Mouse (Mus musculus): ENCODE results near the gene Kars.
A peak's percentile ranks its signal among the peaks of the same experiment; 100 is the strongest.

Gene Kars

GRCm38 (mm10) chr8:112010997-112011815 is at the start of gene Kars, which contains the start of gene Terf2ip:
Gene Kars, minus strand, starts transcription at chr8:112011323.
Gene Terf2ip, plus strand, starts transcription at chr8:112011398.
- peak; percentile 92 for DNase-seq (ENCODE audit: low spot score)

- DNase-seq (ENCODE audit: low spot score) = no peak
Observed at GRCm38 (mm10) chr8:112054456-112054855, 43.3 kb upstream of the Kars start.

GRCm38 (mm10) chr8:112051537-112051936 is 40.4 kb upstream of the Kars start:
- DNase-seq (ENCODE audit: low spot score) = no peak

- no peak for DNase-seq (ENCODE audit: low spot score)
Observed at GRCm38 (mm10) chr8:112049984-112050383, 38.9 kb upstream of the Kars start.

GRCm38 (mm10) chr8:112048293-112048692 is 37.2 kb upstream of the Kars start:
- DNase-seq (ENCODE audit: low spot score) = no peak

GRCm38 (mm10) chr8:112045896-112046295 is 34.8 kb upstream of the Kars start:
- peak; percentile 74 for DNase-seq (ENCODE audit: low spot score)

GRCm38 (mm10) chr8:112045182-112045581 is 34.1 kb upstream of the Kars start:
- no peak for DNase-seq (ENCODE audit: low spot score)

GRCm38 (mm10) chr8:112037521-112037920 is 26.4 kb upstream of the Kars start:
- no peak for DNase-seq (ENCODE audit: low spot score)

GRCm38 (mm10) chr8:112034603-112035002 is 23.5 kb upstream of the Kars start:
- no peak for DNase-seq (ENCODE audit: low spot score)

GRCm38 (mm10) chr8:112033071-112033470 is 21.9 kb upstream of the Kars start:
- no peak for DNase-seq (ENCODE audit: low spot score)

- DNase-seq (ENCODE audit: low spot score) = no peak
Observed at GRCm38 (mm10) chr8:112030663-112031062, 19.5 kb upstream of the Kars start.

- DNase-seq (ENCODE audit: low spot score) = no peak
Observed at GRCm38 (mm10) chr8:112029455-112029854, 18.3 kb upstream of the Kars start.

- DNase-seq (ENCODE audit: low spot score) = no peak
Observed at GRCm38 (mm10) chr8:112014936-112015335, 3.8 kb upstream of the Kars start, which contains the start of gene Gm6793. Gene Gm6793, minus strand, starts transcription at chr8:112015036.

GRCm38 (mm10) chr8:112011816-112012242 is 706 bp upstream of the Kars start:
- peak; percentile 41 for DNase-seq (ENCODE audit: low spot score)

- no peak for DNase-seq (ENCODE audit: low spot score)
Observed at GRCm38 (mm10) chr8:112009558-112009957, 1.6 kb downstream of the Kars start.

GRCm38 (mm10) chr8:112007669-112008068 is 3.5 kb downstream of the Kars start:
- DNase-seq (ENCODE audit: low spot score) = no peak

GRCm38 (mm10) chr8:112005601-112006000 is 5.5 kb downstream of the Kars start:
- no peak for DNase-seq (ENCODE audit: low spot score)

- DNase-seq (ENCODE audit: low spot score) = no peak
Observed at GRCm38 (mm10) chr8:112004754-112005153, 6.4 kb downstream of the Kars start.

- no peak for DNase-seq (ENCODE audit: low spot score)
Observed at GRCm38 (mm10) chr8:111992703-111993039, 18.5 kb downstream of the Kars start.

- DNase-seq (ENCODE audit: low spot score) = peak; percentile 81
Observed at GRCm38 (mm10) chr8:111992013-111992702, 19.0 kb downstream of the Kars start, which contains the start of gene Adat1. Gene Adat1, minus strand, starts transcription at chr8:111992302.

GRCm38 (mm10) chr8:111991278-111991677 is 19.8 kb downstream of the Kars start:
- DNase-seq (ENCODE audit: low spot score) = no peak

GRCm38 (mm10) chr8:111989911-111990310 is 21.2 kb downstream of the Kars start:
- DNase-seq (ENCODE audit: low spot score) = peak; percentile 64

- no peak for DNase-seq (ENCODE audit: low spot score)
Observed at GRCm38 (mm10) chr8:111984511-111984910, 26.6 kb downstream of the Kars start.

Measured in ovary, postnatal 36 days (tissue).